Mouse (Mus musculus): ENCODE measurements around the gene Rad9b. TPM values are rescaled to one million over a fixed set of nuclear protein-coding genes. Genes with fewer than 3 reads are reported as not detected.

The Rad9b gene
- total RNA-seq, 2 experiments from 2014 or later: 2.8 to 3.4 TPM

Other genes starting within 250 kb of the Rad9b start
- under 1 TPM; 0.48 to 0.82 TPM for gene Ccdc63, start 213.4 kb downstream of the Rad9b start, total RNA-seq (2021)
- gene Ppp1cc, start 196.0 kb downstream of the Rad9b start, total RNA-seq (2021): 100 to 1,000 TPM; 169 to 202 TPM
- 1 to 10 TPM; 1.8 to 3.8 TPM for gene Hvcn1, start 147.4 kb downstream of the Rad9b start, total RNA-seq (2021)
- 10 to 100 TPM in 1 of 2 experiments, 1 to 10 TPM in 1; 9.7 to 12.9 TPM for gene Tctn1, start 89.8 kb downstream of the Rad9b start, total RNA-seq (2021)
- gene Pptc7, start 69.9 kb downstream of the Rad9b start, total RNA-seq (2021): 10 to 100 TPM; 36.7 to 43.8 TPM
- gene Vps29, start 136 bp upstream of the Rad9b start, total RNA-seq (2021): 100 to 1,000 TPM; 189 to 208 TPM
- gene Gpn3, start 17.6 kb upstream of the Rad9b start, total RNA-seq (2021): 10 to 100 TPM; 24.9 to 25.8 TPM
- gene Fam216a, start 18.1 kb upstream of the Rad9b start, total RNA-seq (2021): 10 to 100 TPM; 68.4 to 73.7 TPM
- gene Arpc3, start 37.6 kb upstream of the Rad9b start, total RNA-seq (2021): 100 to 1,000 TPM; 225 to 243 TPM
- 10 to 100 TPM; 27.8 to 28.1 TPM for gene Anapc7, start 67.5 kb upstream of the Rad9b start, total RNA-seq (2021)
- gene Atp2a2, start 148.0 kb upstream of the Rad9b start, total RNA-seq (2021): 100 to 1,000 TPM; 748 to 749 TPM